Mouse (Mus musculus) c-Kit-positive CD71-negative TER-119-negative erythroid progenitor cells, embryonic 14.5 days (primary cell): ENCODE results near the gene Strip1.
"Not testable (repeated sequence)": the region's sequence is repeated elsewhere in the genome, so short reads cannot be mapped to it uniquely, and the experiment has no call there.

ENCODE experiments used
- DNase-seq: peaks from one replicate; pipeline ENCODE4 v3.0.0-alpha.2; 2013; ENCODE audit warnings: low read depth

Gene Strip1

GRCm38 (mm10) chr3:107631523-107631958 is at the start of gene Strip1:
Gene Strip1 (minus strand): TSS chr3:107631694.
- DNase-seq = peak; percentile 90

- no peak for DNase-seq
Observed at GRCm38 (mm10) chr3:107680790-107681576, 49.5 kb upstream of the Strip1 start.

- DNase-seq = no peak
Observed at GRCm38 (mm10) chr3:107671509-107671908, 40.0 kb upstream of the Strip1 start.

GRCm38 (mm10) chr3:107670500-107670899 is 39.0 kb upstream of the Strip1 start:
- no peak for DNase-seq

DNA sequence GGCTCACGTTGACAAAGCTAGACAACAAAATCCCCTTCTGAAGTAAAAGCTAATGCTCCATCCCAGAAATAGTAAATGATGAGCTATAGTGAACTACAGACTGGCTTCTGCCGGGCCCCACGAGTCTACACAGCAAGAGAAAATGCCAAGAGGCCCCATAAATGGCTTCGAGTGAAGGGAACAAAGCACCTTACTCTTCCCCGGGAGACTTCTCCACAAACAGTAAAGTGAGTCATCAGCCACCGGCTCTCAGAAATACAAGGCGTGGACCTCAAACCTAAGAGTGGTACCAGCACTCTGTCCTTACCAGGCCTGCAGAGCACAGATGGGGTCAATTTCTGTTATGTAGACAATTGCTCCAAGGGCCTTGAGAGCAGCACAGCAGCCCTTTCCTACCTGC is 37.3 kb upstream of the Strip1 start:
- no peak for DNase-seq

GRCm38 (mm10) chr3:107667426-107667825 is 35.9 kb upstream of the Strip1 start:
- DNase-seq = no peak

DNA sequence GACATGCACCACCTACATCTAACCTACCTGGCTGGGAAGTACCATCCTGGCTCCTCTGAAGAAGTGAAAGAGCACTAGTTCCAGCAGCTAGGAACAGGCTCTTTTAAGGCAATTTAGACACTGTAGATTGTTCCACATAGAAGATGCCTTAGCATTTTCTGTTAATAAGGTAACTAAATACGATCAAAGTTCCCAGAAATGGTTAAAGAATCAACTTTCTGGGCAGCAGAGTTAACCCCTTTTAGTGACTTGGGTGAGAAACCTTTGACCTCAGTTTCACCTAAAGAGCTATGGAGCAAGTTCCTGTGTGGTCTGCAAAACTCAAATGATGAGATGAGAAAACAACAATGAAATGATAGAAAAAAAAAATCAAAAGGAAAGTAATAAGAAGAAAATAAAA is 33.1 kb upstream of the Strip1 start:
- no peak for DNase-seq

DNA sequence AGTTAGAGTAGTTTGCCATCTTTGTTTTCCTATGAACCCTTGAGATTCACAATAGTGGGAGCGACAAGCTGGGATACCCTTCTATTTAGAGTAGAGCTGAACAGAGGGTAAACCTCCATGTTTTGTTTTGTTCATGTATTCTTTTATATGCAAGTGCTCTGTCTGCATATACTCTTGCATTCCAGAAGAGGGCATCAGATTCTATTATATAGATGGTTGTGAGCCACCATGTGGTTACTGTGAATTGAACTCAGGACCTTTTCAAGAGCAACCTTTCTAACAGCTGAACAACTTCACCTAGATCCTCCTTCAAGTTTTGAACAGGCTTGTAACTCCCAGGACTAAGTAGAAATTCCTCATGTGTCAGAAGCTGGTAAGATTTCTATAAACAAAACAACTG is 27.5 kb upstream of the Strip1 start:
- no peak for DNase-seq

- DNase-seq = no peak
Observed at GRCm38 (mm10) chr3:107656888-107657287, 25.4 kb upstream of the Strip1 start.

- no peak for DNase-seq
Observed at GRCm38 (mm10) chr3:107656151-107656550, 24.7 kb upstream of the Strip1 start.

- DNase-seq = no peak
Observed at GRCm38 (mm10) chr3:107655491-107655890, 24.0 kb upstream of the Strip1 start.

DNA sequence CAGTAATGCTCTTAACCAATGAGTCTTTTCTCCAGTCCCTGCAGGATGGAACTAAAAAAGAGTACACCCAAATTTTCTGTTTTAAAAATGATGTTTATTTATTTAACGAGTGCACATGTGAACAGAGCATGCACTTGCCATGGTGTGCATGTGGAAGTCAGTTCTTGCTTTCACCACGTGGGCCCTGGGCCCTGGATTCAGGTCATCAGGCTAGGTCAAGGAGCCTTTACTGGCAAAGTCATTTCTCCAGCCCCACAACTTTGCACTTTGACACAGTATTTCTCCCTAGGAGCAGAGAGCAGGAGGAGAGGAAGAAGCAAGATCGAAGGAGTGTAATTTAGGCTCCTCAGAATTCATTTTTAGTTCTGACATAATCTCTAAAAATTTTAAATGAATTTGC is 23.4 kb upstream of the Strip1 start:
- no peak for DNase-seq

GRCm38 (mm10) chr3:107652968-107653367 is 21.5 kb upstream of the Strip1 start:
- DNase-seq = no peak

GRCm38 (mm10) chr3:107650276-107650675 is 18.8 kb upstream of the Strip1 start:
- not testable (repeated sequence) for DNase-seq

GRCm38 (mm10) chr3:107646947-107647346 is 15.5 kb upstream of the Strip1 start:
- no peak for DNase-seq

DNA sequence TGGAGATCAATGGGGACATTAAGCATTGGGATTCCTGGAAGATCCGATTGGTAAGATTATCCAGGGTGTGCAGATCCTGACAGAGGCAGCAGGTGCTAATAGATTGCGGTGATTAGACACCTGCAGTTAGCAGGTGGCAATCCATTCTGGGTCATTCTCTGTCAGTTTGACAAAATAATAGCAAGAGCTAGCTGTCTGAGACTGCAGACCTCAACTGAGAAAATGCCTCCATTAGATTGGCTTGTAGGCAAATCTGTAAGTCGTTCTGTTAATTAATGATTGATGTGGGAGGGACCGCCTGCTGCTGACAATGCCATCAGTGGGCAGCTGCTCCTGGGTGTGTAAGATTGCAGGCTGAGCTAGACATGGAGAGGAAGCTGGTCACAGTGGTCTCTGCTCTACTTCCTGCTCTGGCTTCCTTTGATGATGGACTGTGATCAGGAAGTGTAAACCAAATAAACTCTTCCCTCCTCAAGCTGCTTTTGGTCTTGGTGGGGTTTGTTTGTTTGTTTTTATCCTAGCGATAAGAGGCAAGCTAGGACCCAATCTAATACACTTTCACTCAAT is 6.2 kb upstream of the Strip1 start:
- no peak for DNase-seq

GRCm38 (mm10) chr3:107636236-107636635 is 4.7 kb upstream of the Strip1 start:
- DNase-seq = no peak

DNA sequence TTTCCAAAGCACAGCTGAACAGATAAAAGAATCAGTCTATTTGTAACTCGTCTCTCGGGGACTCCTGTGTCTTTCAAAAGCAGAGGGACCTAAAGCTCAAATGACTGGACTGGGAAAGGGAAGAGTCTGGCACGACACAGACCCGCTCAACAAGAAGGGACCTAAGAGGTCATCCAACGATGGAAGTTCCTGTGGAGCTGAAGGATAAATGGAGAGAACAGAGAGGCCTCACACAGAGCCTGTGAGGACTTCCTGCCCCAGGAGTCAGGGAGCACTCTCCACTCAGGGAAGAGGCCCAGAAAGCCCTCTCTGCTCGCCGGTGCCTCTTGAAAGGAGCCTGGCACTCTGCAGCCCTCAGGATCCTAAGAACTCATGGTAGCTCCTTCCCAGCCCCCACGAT is 4.3 kb upstream of the Strip1 start:
- DNase-seq = no peak

GRCm38 (mm10) chr3:107633906-107634305 is 2.4 kb upstream of the Strip1 start:
- DNase-seq = no peak

GRCm38 (mm10) chr3:107632786-107633185 is 1.3 kb upstream of the Strip1 start:
- no peak for DNase-seq

DNA sequence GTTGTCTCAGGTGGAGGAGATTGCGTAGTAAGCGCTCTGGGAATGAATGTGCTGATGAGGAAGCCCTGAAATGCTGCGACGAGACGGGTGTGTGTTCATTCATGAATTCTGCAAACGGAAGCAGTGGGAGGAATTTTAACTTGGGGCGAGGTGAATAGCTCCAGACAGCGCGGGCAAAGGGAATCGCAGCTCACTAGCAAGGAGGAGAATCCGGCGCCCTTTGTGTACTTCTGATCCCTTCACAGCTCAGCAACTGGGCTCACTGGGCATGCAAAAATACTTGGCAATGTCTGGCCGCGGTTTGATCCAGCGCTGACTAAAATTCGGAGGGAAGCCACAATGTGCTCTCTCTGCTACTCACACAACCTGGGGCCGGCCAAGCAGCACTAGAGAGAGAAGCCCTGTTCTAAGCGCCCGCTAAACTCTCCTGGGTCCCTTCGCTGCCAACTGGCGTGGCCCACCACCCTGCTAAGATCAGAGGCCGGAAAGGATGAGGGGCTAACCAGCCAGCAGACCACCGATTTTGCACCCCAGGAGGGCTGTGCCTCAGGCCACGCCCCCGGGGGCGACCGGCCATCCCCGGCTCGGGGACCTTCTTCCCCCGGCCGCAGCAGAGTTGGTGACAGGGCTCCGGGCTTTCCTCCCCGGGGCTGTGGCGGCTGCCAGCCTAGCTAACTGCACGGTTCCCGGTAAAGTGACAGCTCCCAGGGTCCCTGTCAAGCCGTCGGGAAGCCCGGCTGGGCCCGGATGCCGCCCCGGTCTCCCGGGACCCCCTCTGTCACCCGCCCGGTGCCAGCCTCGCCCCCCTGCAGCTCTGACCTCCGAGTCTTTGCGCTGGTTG is 592 bp downstream of the Strip1 start, which contains the start of gene Gm10961:
Gm10961 (plus strand) TSS at position 641 of the 841 bp plus-strand sequence.
- DNase-seq = peak; percentile 10

DNA sequence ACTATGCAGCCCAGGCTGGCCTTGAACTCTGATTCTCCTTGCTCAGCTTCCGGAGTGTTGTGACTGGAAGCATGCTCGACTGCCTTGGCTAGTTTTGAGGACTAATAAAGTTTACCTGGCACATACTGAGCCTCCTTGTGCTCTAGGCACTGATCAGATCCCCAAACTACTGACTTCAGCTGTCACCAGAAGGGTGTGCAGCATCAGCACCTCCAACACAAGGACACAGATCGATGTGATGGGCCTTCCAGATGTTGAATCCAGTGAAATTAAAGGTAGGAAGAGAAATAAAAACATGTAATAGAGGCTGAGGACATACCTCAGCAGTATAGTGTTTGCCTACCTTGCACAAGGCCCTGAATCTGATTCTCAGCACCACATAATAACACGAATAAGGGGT is 2.1 kb downstream of the Strip1 start:
- DNase-seq = no peak

DNA sequence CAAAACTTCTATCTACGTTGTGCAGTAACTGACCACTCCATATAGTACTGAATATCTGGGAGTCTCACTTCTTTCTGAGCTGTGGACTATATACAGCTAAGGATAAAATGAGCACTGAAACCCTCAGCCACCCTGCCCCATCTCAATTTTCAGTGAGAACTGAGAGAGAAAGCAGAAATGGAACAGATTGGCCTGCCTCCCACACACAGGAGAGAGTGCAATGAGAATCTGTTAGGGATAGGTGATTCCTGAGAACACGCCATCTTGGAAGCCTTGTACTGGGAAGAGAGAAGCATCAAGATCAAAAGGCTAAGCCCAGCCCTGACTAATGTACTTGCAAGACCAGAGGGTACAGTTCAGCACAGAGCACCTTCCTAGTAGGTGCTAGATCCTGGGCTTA is 2.9 kb downstream of the Strip1 start:
- DNase-seq = no peak
